Mouse (Mus musculus) Patski (cell line): ENCODE measurements around the gene Jazf1. TPM values are rescaled to one million over a fixed set of nuclear protein-coding genes. Genes with fewer than 3 reads are reported as not detected.

Experiments
- ATAC-seq: fragments of 100-300 bp; one replicate; pipeline ENCODE4 v1.8.0; 2021
- CTCF ChIA-PET: fragments of 350-600 bp; sonication (Branson Sonifier 250); formaldehyde crosslinking; loops from one replicate; lab custom pipeline; 2022; ENCODE audit warnings: inconsistent platforms; lab: Charles Lee
- POLR2A ChIA-PET: fragments of 350-600 bp; sonication (Branson Sonifier 250); formaldehyde crosslinking; loops from one replicate; lab custom pipeline; 2022; ENCODE audit warnings: antibody characterized with exemption, inconsistent platforms; lab: Charles Lee
- DNase-seq: peaks from one replicate; pipeline ENCODE4 v3.0.0-alpha.2; 2011; ENCODE audit warnings: low read depth, low spot score
- H3K27me3 ChIP-seq: fragments of 371-371 bp; one replicate; pipeline ENCODE4 v1.5.1; 2021
- CTCF ChIP-seq: fragments of 100-300 bp; IDR thresholded peaks from one replicate; pipeline ENCODE4 v1.5.1; 2021
- in situ Hi-C: fragments of 300-500 bp; cut with MboI; formaldehyde crosslinking; loops from 3 replicates; pipeline ENCODE4 v1.11.1; 2018; ENCODE audit warnings: low pct_unique_long_range_greater_than_20kb, mixed read lengths
- polyA plus RNA-seq: library from polyadenylated mRNA; unstranded; gene quantifications from one replicate; pipeline ENCODE4 v1.2.3, GENCODE M21; 2021

The Jazf1 gene
- polyA plus RNA-seq, 1 experiment from 2014 or later = 15.5 TPM

DNA sequence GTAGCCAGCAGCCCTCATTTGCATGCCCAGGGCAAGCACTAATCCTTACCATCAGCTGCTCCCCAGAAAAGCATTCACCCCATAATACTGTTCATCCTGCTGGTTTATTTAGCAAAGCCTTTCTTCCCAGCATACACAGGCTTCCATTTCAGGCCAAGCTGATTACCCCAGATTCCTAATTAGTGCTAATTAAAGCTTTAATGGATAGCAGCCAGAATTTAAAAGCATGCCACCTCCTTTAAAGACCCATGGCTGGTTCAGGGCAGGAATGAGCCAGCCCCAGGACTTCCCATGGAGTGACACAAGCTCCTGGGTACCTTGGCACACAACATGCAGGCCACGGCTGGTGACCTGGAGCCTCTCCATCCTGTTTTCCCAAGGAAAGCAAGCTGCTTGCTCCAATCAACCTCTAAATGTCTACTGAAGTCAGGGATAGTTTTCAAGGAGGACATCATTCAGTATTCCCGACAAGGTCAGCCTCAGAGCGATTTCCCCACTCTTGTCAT lies 243.4 kb downstream of the Jazf1 start:
- ChIA-PET POLR2A (interaction anchor here (0.6 kb wide), 2 partner anchors 80 to 663 kb away, joined by 3 read pairs; no protein-coding TSS in a partner anchor), CTCF (interaction anchor here (0.6 to 7.0 kb wide), 6 partner anchors 9 to 100 kb away, joined by 3 to 44 read pairs (median 4); no protein-coding TSS in a partner anchor)
- TF ChIP-seq CTCF = no peak
- H3K27me3 ChIP-seq = no peaks in the 10 kb centered on the region
- DNase-seq (peak; percentile 72), ATAC-seq (peak; percentile 23)
- in situ Hi-C loops = no loop called here

DNA sequence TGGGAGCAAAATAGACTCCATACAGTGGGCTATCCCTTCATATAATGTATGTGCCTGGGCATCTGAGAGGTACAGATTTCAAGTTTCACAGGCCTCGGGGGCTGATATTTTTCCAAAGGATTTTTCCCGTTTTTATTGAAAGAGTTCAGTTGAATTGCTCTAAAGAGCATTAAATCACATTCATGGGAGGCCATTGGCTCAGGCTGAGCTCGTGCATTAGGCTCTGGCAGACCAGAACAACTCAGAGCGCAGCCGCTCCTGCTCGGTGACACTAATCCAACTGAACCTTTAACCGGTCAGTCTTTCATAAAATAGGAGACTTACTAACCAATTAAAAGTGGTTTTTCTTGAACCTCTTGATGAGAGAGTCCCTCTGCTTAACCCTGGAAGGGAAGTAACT lies 245.4 kb downstream of the Jazf1 start:
- ChIA-PET POLR2A (no interaction called here), CTCF (interaction anchor here (1.4 to 1.9 kb wide), 2 partner anchors 9 to 17 kb away, joined by 4 read pairs; no protein-coding TSS in a partner anchor)
- DNase-seq (no peak), ATAC-seq (no peak)
- no peak for TF ChIP-seq CTCF
- no peaks in the 10 kb centered on the region for H3K27me3 ChIP-seq
- in situ Hi-C loops = no loop called here

DNA sequence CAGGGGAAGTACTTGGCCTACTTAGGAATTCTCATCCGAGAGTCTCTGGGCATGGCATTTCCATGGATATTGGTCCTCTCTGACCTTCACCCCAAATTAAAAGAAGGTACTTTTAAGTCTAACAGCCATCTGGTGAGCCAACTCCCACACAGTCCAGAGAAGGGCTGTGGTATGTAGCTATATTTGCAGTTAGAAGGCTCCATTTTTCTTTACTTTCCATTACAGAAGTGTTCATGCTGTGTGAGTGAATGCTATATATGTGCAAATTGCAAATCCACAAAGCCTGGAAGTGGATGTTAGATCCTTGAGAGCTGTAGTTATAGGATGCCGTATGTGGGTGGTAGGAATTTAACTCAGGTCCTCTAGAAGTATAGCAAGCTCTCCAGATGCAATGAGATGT lies 245.8 kb downstream of the Jazf1 start:
- ChIA-PET POLR2A (no interaction called here), CTCF (interaction anchor here (1.4 to 1.9 kb wide), 2 partner anchors 8 to 17 kb away, joined by 4 read pairs; no protein-coding TSS in a partner anchor)
- in situ Hi-C loops = no loop called here
- no peaks in the 10 kb centered on the region for H3K27me3 ChIP-seq
- TF ChIP-seq CTCF = no peak
- no peak for ATAC-seq
- DNase-seq = no peak

DNA sequence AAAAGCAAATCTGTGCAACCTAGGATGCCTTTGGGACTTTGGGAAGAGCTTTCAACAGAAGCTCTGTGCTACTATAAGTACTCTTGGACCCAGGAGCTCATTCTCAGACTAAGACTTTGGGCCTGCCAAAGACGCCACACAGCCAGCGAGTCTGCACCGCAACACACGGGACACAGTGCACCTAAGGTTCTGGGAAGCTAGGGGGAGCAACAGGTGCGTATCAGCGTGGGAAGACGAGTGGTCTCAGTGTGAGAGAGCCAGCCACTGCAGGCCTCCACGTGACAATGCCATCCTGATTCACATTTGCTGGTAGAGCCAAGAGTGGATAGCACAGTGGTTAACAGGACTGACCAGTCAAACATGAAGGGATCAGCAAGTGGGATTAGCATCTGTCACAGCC lies 249.1 kb downstream of the Jazf1 start:
- ATAC-seq (no peak), DNase-seq (no peak)
- no peaks in the 10 kb centered on the region for H3K27me3 ChIP-seq
- CTCF ChIA-PET = no interaction called here
- TF ChIP-seq CTCF = no peak
- in situ Hi-C loops = no loop called here
- POLR2A ChIA-PET = no interaction called here

DNA sequence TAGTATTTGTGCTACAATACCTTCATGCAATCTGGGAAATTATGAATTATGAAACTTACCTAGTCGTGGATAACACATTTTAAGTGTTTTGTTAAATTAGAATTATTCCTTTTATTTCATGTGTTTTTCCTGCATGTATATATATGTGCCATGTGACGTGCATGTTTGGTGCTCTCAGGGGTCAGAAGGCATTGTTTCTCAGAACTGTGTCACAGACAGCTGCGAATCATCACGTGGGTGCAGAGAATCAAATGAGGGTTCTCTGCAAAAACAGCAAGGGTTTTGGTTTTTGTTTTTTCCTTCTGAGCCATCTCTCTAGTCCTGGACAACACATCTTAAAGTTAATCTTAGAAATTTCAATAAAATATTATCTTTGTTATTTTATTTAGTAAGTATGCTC lies 250.4 kb downstream of the Jazf1 start:
- CTCF ChIA-PET = no interaction called here
- in situ Hi-C loops = no loop called here
- no peaks in the 10 kb centered on the region for H3K27me3 ChIP-seq
- no peak for ATAC-seq
- POLR2A ChIA-PET = interaction anchor here (0.7 kb wide), 1 partner anchor 79 kb away, joined by 3 read pairs; no protein-coding TSS in a partner anchor
- TF ChIP-seq CTCF = no peak
- no peak for DNase-seq

DNA sequence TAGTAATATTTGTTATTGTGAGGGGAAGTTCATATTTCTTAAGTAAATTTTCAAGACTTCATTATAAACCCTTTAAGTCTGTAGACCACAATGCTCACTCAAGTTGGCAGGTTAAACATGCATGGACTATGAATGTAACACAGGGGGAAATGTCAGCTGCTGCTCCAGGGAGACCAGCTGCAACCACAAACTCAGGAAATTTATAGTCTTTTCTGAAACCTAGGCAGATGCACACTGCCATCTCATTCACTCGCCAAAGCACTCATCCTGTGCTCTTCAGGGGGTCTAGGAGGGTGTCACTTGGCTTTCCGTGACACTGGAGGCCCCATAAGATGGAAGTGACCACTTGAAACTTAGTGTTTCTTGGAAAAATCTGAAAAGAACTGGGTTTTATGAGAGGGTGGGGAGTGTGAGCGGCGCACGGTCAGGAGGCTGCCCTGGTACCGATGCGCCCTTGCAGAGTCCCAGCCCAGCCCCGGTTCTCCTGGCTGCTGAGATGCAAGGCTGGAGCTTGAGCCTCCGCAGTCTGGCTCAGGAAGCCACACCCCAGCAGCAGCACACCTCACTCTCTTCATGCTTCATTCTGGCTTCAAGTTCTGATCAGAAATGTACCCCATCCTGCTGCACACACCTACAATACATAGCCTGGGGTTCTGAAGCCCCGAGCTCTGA lies 251.1 kb downstream of the Jazf1 start:
- ATAC-seq (no peak), DNase-seq (no peak)
- no peak for TF ChIP-seq CTCF
- in situ Hi-C loops = no loop called here
- ChIA-PET CTCF (no interaction called here), POLR2A (interaction anchor here (0.7 kb wide), 1 partner anchor 78 kb away, joined by 3 read pairs; no protein-coding TSS in a partner anchor)
- no peaks in the 10 kb centered on the region for H3K27me3 ChIP-seq

DNA sequence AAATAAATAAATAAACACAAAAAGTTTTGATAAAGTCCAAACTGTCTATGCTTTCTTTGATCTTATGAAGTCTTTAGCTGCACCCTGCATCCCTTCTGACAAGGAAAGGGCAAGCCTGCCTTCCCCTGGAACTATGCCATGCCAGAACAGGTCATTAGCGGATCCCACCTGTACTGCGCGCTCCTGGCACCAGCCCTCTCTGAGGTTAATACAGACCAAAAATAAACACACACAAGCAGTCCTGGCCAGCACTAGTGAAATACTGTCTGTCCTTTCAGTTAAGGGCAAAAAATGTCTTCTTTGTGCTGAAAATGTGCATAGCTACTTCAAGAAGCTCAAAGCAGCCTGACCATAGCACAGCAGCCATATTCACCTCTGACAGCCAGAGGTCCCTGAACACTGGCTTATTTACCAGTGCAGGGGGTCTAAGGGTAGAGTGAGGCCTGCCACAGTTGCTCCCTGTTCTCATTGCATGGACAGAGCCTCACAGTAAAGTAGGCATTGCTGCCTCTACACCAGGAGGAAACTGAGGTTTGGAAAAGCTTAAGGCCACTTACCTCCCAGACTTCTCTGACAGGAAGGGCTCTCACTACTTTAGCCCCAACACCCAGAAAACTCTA lies 263.1 kb downstream of the Jazf1 start:
- ChIA-PET POLR2A (interaction anchor here (1.0 kb wide), 2 partner anchors 8 to 50 kb away, joined by 3 read pairs; no protein-coding TSS in a partner anchor), CTCF (interaction anchor here (1.4 kb wide), 1 partner anchor 17 kb away, joined by 4 read pairs; no protein-coding TSS in a partner anchor)
- in situ Hi-C loops = no loop called here
- DNase-seq (no peak), ATAC-seq (no peak)
- TF ChIP-seq CTCF = no peak
- H3K27me3 ChIP-seq = no peaks in the 10 kb centered on the region

DNA sequence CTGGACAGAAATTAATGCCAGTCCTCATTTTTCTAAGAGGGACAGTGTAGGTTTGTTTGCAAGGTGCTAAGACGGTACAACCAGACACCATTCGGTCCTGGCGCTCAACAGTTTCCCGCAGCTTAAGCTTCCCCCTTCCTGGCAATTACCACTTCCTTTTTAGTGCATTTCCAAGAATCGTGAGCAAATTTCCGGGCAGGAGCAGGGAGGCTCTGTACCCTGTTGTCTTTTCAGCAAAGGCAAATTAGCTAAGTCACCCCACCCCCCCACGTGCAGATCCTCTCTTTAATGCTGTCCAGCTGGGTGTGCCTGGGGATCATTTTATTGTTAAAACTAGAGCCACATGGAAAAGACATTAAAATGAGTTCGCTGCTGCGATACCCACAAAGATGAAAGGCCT lies 266.2 kb downstream of the Jazf1 start:
- no peak for DNase-seq

DNA sequence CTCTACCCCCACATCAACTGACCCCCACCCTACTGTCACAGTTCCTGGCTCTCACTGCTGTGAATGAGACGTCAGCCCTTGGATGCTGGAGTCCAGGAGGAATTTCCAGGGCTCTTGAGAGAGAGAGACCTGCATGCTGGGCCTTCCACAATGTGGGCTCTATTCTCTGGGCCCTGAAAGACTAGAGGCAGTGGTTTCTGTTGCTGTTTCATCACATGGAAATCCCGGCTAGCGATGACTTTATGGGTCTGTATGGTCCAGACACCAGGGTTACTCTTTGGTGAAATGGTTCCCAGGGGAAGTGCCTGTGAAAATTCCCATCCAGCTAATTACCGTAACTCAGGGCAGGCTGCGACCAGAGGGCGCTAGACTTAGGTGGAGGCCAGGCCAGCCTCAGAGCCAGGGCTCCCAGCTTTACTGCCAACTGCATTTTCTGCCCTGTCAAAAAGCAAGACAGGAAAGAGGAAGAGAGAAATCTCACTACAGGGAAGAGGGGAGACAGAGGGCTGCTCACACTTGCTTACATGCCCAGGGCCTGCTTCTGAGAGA lies 271.1 kb downstream of the Jazf1 start:
- in situ Hi-C loops = no loop called here
- no peak for TF ChIP-seq CTCF
- ATAC-seq = no peak
- DNase-seq = peak; percentile 30
- no peaks in the 10 kb centered on the region for H3K27me3 ChIP-seq
- ChIA-PET CTCF (interaction anchor here (1.1 kb wide), 1 partner anchor 14 kb away, joined by 4 read pairs; no protein-coding TSS in a partner anchor), POLR2A (interaction anchor here (1.0 kb wide), 1 partner anchor 9 kb away, joined by 3 read pairs; no protein-coding TSS in a partner anchor)

More for the DNA sequence above, 266.2 kb downstream of the Jazf1 start:
- ChIA-PET CTCF (interaction anchor here (1.2 kb wide), 1 partner anchor 11 kb away, joined by 3 read pairs; no protein-coding TSS in a partner anchor), POLR2A (no interaction called here)
- in situ Hi-C loops = no loop called here
- ATAC-seq = no peak
- H3K27me3 ChIP-seq = no peaks in the 10 kb centered on the region
- TF ChIP-seq CTCF = no peak

DNA sequence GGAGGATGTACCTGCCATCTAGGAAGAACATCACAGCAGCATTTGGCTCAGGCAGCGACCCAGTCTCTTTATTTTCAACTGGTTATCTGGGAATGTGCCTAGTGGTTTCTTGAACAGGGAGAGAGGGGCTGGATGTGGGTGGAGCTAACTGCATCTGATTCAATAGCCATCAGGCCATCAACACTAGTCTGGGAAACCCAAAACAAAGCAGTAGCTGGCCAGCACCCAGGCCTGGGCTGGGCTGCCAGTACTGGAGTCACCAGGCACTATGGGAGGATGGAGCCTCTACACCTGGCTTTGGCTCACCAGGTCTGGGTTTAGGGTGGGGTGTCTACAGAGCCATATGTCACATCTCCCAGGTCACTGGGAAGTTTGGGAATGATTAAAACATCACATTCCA lies 271.7 kb downstream of the Jazf1 start:
- POLR2A ChIA-PET = no interaction called here
- in situ Hi-C loops = no loop called here
- CTCF ChIA-PET = interaction anchor here (1.1 to 1.9 kb wide), 2 partner anchors 14 to 42 kb away, joined by 4 to 5 read pairs; no protein-coding TSS in a partner anchor
- peak; percentile 24 for DNase-seq
- peak; percentile 32 for ATAC-seq
- no peaks in the 10 kb centered on the region for H3K27me3 ChIP-seq
- no peak for TF ChIP-seq CTCF
